Mouse (Mus musculus): ENCODE data around the gene Mrpl20.

DNA sequence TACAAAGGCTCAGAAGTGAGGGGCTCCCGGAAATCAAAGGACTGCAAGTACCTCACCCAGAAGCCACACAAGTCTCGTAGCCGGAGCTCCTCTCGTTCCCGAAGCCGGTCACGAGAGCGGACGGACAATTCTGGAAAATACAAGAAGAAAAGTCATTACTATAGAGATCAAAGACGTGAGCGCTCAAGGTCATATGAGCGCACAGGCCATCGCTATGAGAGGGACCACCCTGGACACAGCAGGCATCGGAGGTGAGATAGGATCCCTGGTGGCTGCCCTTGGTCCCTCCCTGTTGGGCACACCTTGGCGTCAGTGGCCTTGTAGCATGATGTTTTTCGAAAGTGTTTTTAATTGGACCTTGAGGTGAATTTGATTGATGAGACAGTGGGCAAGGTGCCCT is 20.8 kb downstream of the Mrpl20 start:
- TF ChIP-seq POLR2A (IDR thresholded peaks at IDR 0.05; ENCODE audit: borderline replicate concordance, control insufficient read depth, low read depth, low read length) (no peak), CTCF (IDR thresholded peaks at IDR 0.05; ENCODE audit: control insufficient read depth, insufficient read depth, low read length) (no peak)

Data from bone marrow, adult 2 months (tissue).